Mouse (Mus musculus) CH12F3 (cell line): ENCODE measurements around the gene Fam240a.

ENCODE experiments used
- in situ Hi-C: fragments of 300-500 bp; cut with MboI; formaldehyde crosslinking; loops from 2 replicates; pipeline ENCODE4 v1.14.3; 2020; ENCODE audit warnings: low sequenced_read_pairs

The Fam240a gene

DNA sequence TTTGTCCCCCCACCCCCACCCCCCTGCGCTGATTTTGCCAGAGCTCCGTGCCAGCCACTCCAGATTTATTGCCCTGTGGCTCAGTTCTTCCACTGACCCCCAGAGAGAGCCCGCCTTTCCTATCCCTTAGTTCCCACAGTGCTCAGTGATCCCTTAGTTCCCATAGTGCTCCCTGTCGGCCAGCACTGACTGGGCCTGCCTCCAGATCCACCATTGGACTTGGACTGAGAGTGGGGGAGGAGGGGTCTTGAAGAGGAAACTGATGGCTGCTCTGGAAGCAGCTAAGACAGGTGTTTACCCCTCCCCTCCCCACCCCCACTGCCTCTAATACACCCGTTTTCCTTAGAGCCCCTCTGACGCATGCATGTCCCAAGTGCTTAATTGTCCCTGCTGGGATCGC, 20.7 kb downstream of the Fam240a start:
- in situ Hi-C loops = no loop called here

DNA sequence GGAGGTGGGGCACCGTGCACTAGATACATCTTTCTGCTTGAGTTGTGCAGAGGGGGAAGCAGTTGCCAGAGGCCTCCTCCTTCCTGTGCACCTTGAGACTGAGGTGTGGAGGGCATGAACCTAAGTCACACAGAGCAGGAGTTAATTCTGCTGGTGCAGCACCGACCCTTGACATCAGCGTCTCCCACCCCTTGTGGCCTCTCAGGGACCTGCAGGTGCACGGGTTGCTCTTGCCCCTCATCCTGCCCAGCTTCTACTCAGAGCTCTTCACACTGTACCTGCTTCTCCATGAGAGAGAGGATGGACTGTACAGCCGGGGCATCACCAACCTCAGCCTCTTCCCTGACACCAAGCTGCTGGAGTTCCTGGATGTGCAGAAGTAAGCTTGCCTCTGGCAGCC, 21.2 kb downstream of the Fam240a start:
- in situ Hi-C loops = no loop called here

DNA sequence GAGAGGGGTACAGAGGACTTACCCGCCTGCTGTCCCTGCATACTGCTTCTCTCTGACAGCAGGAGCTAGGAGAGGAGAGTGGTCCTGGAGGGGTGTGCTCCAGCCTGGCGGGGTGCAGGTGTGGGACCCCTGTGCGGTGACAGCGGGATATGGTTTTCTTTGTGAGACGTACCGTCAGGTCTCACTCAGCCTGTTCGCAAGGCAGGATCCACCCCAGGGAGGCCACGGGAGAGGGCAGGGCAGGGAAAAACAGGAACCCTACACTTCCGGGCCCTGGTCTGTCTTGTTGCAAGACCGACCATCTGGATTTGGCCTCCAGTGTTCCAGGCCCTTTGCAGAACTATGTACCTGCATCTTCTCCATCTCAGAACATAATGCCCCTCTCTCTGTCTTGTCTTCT, 23.2 kb downstream of the Fam240a start:
- in situ Hi-C loops = no loop called here

DNA sequence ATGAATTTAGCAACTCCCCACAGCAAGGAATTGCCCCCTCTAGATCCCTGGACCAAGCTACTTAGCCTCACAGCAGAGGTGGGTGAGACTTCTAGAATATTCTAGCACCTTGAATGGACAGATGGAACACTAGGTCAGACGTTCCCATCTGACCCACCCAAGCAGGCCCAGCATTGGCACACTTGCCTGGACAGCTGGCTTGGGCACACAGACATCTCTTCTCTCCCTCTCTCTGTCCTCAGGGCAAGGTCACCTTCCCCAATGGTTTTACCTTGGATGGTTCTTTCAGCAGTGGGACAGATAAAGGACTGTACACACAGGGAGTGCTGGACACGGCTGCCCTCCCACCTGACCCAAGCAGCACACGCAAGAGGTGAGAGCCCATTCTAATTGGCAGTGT, 24.1 kb downstream of the Fam240a start:
- in situ Hi-C loops = no loop called here

DNA sequence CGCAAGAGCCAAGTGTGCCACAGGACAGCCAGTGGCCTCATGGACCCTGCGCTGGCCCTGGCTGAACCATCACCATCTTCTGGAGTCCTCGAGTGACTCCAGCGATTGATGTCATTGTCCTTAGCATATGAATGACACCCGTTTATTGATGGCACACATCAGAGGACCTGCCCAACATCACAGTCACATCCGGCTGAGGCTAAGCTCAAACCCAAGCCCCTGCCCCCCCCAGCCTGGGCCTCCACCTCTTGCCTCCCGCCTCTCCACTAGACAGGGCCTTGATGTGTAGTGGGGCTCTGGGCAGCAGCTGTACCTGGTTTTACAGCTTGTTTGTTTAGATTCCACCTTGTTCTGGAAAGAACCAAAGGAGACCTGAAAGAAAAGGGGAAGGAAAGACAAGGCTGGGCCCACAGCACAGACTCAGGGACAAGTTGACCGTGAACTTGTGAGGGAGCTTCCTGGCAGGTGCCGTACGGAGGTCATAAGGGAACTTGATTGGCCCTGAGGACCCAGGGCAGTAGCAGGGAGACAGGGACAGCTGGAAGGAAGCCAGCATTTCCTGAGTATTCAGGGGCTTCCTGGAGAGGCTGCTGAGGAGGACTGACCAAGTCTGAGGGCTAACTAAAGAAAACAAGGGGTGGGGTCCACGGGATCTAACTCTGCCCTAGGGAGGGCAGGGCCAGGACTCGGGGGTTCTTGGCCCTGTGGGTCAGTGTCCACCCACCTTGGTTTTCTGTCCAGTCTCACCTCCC, 25.4 kb downstream of the Fam240a start:
- in situ Hi-C loops = no loop called here

DNA sequence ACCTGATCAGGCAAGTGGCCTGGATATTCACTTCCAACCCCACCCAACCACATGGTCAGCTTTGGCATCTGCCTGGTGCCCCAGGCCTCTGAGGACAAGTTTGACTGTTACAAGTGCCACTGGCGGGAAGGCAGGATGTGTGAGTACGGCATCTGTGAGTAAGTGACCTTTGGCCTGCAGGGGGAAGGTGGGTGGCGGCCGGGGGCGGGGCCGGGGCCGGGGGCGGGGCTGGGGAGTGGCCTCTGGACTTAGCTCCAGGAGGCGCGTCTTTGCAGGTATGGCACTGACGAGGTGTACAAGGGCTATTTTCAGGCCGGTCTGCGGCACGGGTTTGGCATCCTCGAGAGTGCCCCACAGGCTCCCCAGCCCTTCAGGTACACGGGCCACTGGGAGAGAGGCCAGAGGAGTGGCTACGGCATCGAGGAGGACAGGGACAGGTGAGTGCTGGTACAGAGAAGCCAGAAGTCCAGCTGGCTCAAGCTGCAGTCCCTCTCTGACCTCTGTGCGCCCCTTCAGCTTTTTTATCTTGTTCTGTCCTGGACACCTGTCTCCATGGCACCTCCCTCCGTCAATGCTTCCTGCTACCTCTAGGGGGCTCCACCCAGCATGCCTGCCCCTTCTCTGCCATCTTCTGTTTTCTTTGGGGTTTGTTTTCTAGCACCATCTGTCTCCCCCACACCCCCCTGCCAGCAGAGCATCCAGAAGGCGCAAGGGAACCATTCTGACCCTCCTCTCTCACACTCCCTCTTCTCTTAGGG, 26.5 kb downstream of the Fam240a start:
- in situ Hi-C loops = no loop called here

DNA sequence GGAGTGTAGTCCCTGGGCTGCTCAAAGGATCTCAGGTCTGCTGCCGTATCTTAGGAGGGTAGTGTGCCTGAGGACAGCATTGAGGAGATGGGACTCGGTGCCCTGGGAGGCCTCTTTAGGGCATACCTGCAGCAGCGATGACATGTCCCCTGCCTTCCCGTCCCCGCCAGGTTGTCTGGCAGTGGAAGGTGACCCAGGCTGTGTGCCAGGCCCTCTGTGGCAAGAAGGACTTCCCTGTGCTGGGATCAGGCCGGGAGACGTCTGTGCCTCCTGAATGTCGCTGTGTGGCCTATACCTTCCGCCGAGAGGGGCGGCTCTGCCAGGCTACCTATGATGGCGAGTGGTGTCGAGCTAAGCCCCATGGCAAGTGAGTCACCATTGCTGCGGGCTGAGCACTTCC, 27.7 kb downstream of the Fam240a start:
- in situ Hi-C loops = no loop called here

DNA sequence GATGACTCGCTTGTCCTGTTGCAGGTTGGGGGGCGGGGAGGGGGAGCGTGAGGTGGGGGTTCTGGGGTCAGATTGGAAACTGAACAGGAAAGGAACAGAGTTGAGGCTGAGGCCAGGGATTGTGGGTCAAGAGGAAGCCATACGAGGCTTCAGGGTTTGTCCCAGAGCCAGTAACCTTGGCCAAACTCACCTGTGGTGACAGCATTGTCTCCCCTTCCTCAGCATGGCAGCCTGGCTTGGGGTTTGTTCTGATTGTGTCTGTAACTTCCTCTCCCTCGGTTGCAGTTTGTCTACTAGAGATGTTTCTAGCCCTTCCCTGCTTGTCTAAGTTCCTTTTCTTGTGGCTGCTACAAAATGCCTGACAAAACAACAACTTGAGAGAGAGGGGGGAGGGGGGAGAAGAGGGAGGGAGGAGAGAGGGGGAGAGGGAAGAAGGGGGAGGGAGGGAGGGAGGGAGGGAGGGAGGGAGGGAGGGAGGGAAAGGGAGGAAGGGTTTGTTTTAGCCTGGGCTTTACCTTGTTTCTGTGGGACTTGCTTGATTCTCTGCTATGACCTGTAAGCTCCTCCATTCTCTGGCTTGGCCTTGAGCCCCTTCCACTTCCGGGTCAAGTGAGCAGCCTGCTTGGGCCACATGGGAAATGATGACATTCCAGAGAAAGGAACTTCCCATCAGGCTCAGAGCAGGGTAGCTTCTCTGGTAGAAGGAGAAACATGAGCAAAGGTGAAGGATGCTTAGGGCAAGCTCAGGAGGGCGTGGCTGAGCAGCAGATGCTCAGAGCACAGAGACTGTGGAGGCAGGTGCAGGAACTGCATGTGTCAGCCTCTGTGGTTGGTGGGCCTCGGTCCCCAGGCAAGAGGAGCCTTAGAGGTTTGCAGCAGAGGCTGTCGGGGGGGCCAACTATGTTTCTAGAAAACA, 29.0 kb downstream of the Fam240a start:
- in situ Hi-C loops = no loop called here

DNA sequence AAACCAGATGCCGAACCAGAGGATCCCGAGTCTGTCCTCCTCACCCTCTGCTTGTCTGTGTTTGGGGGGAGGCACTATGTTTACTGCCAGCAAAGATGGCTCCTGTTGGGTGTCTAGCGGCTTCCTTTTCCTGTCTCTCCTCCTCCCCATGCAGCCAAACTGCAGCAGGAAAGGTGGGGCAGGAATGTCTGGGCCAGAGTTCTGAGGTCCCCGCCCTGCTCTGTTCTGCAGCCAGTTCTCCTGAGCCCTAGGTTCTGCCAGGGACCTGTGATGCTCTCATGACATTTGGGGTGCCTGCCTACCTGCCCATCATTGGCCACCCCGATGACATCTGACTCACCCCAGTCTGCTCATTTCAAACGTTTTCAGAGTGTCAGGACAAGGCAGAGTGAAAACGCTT, 34.7 kb downstream of the Fam240a start:
- in situ Hi-C loops = no loop called here

DNA sequence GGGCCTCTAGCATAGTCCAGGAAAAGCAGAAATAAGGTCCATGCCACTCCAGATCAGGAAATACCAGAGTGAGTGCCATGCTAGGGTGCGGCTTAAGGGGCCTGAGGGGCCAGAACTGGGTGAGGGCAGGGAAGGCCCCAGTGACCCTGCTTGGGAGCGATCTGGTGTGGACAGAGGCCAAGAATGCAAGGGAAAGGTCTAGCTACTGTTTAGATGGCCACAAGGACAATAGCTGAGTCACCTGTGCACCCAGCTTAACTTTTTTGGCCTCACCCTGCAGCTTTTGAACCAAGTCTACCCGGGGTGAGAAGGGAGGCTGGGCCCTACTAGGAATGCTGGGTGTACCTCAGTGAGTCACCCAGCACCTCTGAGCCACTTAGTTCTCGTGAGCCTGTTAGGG, 35.9 kb downstream of the Fam240a start:
- in situ Hi-C loops = no loop called here

DNA sequence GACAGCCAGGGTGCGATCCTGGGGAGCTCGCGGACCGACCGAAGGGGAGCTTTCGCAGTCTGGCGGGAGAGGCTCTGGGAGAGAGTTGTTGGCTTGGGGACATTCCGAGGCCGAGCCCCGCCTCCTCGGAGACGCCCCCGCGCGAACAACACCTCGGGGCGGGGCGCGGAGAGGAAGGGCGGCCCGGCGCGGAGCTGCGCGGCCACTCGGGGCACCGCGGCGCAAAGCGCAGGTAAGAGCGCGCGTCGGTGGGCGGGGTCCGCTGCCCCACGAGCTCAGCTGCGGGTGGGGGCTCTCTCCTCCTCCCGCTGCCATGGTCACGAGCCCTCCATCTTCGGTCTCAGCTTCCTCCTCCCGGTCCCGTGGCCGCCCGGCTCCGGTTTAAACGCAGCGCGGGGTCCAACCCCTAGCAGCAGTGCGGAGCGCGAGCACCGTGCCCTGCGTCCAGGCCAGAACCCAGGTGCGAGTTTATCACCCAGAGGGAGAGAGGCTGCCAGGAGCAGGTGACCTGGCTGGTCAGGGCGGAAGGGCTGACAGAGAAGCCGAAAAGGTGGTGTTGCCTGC, 36.6 kb downstream of the Fam240a start, which contains the start of gene Tmie:
Gene Tmie, minus strand, starts transcription at position 116 of the 564 bp plus-strand sequence.
- in situ Hi-C loops = no loop called here

DNA sequence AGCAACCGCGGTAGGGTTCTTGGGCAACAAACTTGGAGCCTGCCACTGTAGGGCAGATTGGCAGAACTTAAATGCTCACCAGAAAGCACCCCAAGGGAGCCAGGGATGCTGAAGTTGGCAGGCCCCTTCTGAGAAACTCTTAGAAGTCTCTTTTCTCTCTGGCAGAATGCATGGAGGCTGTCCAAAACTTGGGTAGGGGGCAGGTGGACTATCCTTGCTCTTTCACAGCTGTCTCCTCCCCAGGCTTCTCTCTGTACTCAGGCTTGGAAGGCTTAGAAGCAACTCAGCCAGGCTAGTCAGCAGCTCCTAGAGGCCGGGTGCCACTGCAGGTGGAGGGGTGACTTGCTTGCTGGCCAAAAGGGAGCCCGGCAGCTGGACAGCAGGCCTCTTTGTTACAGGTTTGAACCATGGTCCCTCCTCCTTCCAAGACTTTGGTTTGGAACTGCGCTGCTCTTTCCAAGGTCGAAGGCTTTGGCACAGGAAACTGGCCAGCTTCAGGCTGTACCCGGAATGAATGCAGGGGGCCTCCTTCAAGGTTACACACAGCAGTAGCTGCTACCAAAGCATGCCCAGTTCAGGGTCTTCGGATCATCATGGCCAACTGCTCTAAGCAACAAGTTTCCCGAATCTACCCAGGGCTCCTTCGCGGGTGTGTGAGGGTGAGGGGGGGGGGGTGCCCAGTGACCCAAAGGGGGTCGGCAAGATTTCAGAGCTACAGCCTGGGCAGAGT, 37.3 kb downstream of the Fam240a start, which contains the start of gene Als2cl:
Gene Als2cl, plus strand, starts transcription at position 680 of the 730 bp plus-strand sequence.
- in situ Hi-C loops = no loop called here

DNA sequence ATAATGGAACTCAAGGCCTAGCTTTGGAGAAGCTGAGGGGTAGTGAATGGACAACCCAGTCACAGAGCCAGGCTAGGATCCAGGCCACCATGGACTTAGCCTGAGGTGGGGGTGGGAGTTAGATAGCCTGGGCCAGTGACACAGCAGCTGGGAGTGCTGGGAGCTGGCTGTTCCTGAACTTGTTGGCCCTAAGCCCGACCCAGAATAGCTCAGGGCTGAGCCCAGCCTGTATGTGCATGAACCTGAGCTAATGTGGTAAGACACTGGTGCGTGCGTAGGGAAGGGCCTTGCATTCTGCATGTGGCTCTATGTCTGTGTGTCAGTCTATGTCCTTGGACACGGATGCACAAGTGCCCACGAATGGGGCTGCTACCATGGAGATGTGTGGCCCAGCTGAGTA, 38.8 kb downstream of the Fam240a start:
- in situ Hi-C loops = no loop called here

DNA sequence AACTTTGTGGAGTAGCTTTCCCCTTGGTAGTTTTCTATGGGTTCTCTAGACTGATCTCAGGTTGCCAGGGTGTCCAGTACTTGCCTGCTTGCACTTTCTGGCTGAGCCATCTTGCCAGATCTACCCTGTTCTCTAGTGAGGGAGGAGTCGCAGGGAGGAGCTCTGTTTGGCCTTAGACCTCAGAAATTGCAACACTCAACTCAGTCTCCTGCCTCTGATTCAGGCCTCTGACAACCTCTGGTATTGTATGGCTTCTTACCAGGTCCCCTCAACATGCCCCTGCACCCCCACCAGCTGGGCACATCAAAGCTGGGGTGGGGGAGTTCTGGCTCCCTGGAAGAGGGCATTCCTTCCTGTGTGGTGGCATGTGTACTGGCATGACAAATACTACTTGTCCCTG, 39.3 kb downstream of the Fam240a start:
- in situ Hi-C loops = no loop called here

DNA sequence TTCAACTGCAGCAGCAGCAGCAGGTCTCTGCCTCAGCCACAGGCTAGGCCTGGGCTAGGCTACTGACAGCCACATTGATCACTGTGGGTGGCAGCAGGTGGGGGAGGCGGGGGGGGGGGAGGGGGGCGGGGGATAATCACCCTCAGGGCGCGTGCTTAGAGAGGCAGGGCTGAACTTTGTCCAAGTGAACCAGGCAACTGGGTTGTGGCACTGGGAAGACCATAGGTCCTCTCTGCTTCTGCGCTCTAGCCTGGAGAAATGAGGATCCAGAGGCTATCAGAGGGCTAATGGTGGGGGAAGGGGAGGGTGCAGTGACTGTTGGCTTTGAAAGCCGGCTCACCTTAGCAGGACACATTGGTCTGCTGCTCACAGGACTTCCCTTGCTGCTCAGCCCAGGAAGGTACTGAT, 41.4 kb downstream of the Fam240a start:
- in situ Hi-C loops = no loop called here

DNA sequence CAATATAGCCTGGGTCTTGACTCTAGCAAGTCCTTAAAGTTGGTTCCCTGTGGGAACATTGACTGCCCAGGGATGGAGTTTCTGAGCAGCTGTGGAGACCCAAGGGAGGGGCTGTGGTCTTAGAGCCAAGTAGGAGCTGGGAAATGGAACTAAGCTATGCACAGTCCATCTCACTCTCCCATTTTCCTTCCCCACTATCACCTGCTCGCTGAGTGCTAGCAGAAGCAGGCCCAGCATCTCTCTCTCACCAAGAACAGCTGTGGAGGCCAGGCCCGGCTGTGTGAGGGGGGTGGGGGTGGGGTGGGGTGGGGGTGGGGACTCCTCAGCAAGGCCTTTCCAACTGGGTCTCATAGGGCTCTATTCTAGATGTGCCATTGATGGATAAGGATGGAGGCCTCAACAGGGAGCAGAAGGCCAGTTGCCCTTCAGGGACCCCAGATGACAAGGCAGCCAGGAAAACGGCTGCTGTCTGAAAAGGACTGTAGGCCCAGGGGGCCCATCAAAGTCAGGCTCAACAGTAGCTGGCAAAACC, 41.9 kb downstream of the Fam240a start:
- in situ Hi-C loops = no loop called here

DNA sequence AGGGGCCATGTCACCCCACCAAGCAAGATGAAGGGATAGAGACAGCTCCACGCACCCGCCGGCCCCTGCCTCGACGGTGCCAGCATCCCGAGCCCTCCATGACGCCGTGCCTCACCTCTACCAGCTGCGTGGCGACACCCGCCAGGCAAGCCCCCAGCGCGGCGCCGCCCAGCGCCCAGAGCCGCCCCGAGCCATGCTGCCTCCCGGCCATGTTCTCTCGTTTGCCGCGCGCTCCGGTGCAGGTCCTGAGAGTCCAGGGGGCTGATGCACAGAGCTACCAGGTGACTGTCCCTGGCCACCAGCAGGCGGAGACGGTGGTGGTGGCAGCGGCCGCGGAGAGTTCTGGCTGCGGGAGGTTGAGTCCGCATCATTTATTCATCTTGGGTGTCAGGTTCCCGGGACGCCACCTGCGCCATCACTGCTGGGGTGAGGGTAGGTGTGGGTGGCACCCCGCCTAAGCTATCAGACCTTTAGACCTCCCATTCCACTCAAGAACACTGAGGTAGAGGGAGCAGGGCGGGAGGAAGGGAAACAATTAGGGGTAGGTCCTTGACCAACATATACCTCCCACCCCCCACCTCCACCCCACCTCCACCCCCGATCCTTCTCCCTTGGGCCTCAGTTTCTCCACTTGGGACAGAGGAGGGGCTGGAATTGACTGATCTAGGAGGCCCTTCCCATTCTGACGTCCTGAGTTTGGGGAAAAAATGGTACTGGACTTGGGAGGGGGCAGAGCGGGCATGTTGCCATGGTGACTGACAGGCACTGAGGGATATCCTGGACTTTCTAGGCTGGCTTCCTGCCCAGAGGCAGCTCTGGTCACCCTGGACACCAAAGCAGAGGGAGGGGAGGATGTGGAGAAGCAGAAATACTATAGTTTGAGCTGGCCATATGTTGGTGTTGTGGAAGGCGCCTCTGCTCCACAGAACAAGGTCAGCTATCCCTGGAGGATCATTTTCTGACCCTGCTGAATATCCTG, 42.7 kb downstream of the Fam240a start:
- in situ Hi-C loops = no loop called here

DNA sequence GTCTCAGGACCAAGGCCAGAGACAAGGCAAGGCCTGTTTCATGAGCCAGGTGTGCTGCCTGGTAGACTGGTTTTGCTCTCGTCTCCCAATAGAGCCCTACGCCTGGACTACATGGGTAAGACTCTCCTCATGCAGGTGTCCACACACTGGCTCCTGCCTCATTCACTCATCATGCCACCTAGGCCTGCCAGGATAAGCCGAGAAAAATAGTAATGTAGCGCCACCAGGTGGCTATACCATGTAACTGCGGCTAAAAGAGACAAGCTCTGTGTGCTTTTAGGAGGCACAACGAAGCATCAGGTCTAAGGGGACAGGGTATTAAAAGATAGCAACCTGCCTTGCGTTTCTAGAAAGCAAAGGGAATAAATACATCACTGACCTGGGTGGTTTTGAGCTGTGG, 45.6 kb downstream of the Fam240a start:
- in situ Hi-C loops = no loop called here
